Mouse (Mus musculus) ES-E14 (cell line): ENCODE measurements around the gene Taar7d.
"Not testable (repeated sequence)": the region's sequence is repeated elsewhere in the genome, so short reads cannot be mapped to it uniquely, and the experiment has no call there.

Source experiments
- CHD2 ChIP-seq: IDR thresholded peaks from 2 replicates; pipeline ENCODE4 v1.6.1; 2014; ENCODE audit warnings: mild to moderate bottlenecking, low read depth, low read length, inconsistent platforms
- MAFK ChIP-seq: IDR thresholded peaks from 2 replicates; pipeline ENCODE4 v1.6.1; 2014; ENCODE audit warnings: mild to moderate bottlenecking, low read depth, low read length, inconsistent platforms; ENCODE audit not compliant: insufficient read depth
- ZC3H11A ChIP-seq: IDR thresholded peaks from 2 replicates; pipeline ENCODE4 v1.6.1; 2012; ENCODE audit warnings: low read depth, mild to moderate bottlenecking, inconsistent platforms, low read length, borderline replicate concordance
- ZNF384 ChIP-seq: IDR thresholded peaks from 2 replicates; pipeline ENCODE4 v1.6.1; 2012; ENCODE audit warnings: low read depth, low read length, inconsistent platforms

- not testable (repeated sequence) for TF ChIP-seq MAFK, ZNF384, ZC3H11A, CHD2
These were observed 49.2 kb downstream of the Taar7d start, which contains the start of gene Taar8a for GRCm38 (mm10) chr10:24076200-24076599.
